Mouse (Mus musculus) intestine, embryonic 16.5 days (tissue): ENCODE results near the gene Wdr77. TPM values are rescaled to one million over a fixed set of nuclear protein-coding genes. Genes with fewer than 3 reads are reported as not detected.
"Not testable (repeated sequence)": the region's sequence is repeated elsewhere in the genome, so short reads cannot be mapped to it uniquely, and the experiment has no call there.

Source experiments
- ATAC-seq: fragments of 200-750 bp; cut with Nextera tagmentation; 2 replicates; pipeline ENCODE4 v1.8.0; 2017; ENCODE audit warnings: moderate TSS enrichment, moderate library complexity
- H3K27ac ChIP-seq: fragments of 300-500 bp; sonication (generic); 2 replicates; pipeline ENCODE4 v1.5.1; 2014; ENCODE audit warnings: mild to moderate bottlenecking, low read length
- H3K27me3 ChIP-seq: fragments of 300-500 bp; sonication (generic); replicated peaks from 2 replicates; pipeline ENCODE4 v1.6.1; 2014; ENCODE audit warnings: low read length, control low read depth, mixed read lengths; ENCODE audit not compliant: control insufficient read depth, insufficient read depth
- H3K36me3 ChIP-seq: fragments of 300-500 bp; sonication (generic); 2 replicates; pipeline ENCODE4 v1.6.1; 2014; ENCODE audit warnings: low read length, control low read depth; ENCODE audit not compliant: control insufficient read depth, insufficient read depth
- H3K4me1 ChIP-seq: fragments of 300-500 bp; sonication (generic); 2 replicates; pipeline ENCODE4 v1.6.1; 2014; ENCODE audit warnings: low read length, control low read depth, mixed read lengths; ENCODE audit not compliant: control insufficient read depth, insufficient read depth
- H3K4me2 ChIP-seq: fragments of 300-500 bp; sonication (generic); 2 replicates; pipeline ENCODE4 v1.6.1; 2014; ENCODE audit warnings: low read depth, low read length, control low read depth
- H3K4me3 ChIP-seq: fragments of 300-500 bp; sonication (generic); 2 replicates; pipeline ENCODE4 v1.5.1; 2014; ENCODE audit warnings: mild to moderate bottlenecking, low read length
- H3K9ac ChIP-seq: fragments of 300-500 bp; sonication (generic); 2 replicates; pipeline ENCODE4 v1.6.1; 2014; ENCODE audit warnings: low read depth, low read length
- H3K9me3 ChIP-seq: fragments of 300-500 bp; sonication (generic); 2 replicates; pipeline ENCODE4 v1.6.1; 2016; ENCODE audit warnings: low read length, control low read depth; ENCODE audit not compliant: control insufficient read depth
- WGBS: fragments of 180-500 bp; shearing (Covaris S2); extraction: QIAGEN DNeasy Blood & Tissue Kit; methylation state at CpG from one replicate; pipeline ENCODE4 v1.1.7; 2014; 5-methylcytosine and 5-hydroxymethylcytosine counted together
- polyA plus RNA-seq: library from polyadenylated mRNA; unstranded; fragments of >200 nt; fragmentation: Nextera tagmentation; extraction: Ambion mirVana; gene quantifications from 2 replicates; pipeline ENCODE4 v1.2.1, GENCODE M21; 2015

The Wdr77 gene
- polyA plus RNA-seq, 1 experiment from 2014 or later, result 118 TPM

DNA sequence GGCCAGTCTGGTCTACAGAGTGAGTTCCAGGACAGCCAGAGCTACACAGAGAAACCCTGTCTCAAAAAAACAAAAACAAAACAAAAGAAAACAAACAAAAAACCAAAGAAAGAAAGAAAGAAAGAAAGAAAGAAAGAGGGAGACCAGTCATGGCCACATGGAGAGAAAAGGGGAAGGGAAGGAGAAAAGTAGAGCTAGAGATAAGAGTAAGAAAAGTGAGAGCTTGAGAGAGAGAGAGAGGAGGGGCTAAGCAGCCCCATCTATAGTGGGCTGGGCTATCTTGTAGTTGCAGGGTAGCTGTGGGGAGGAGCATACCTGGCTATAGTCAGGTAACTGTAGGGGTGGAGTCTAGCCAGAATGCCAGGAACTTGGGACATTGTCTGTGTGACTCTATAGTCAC lies 38.4 kb upstream of the Wdr77 start:
- not testable (repeated sequence) for H3K9me3 ChIP-seq, H3K36me3 ChIP-seq, H3K4me1 ChIP-seq, H3K27ac ChIP-seq, ATAC-seq, H3K27me3 ChIP-seq, H3K4me3 ChIP-seq, H3K9ac ChIP-seq, H3K4me2 ChIP-seq

DNA sequence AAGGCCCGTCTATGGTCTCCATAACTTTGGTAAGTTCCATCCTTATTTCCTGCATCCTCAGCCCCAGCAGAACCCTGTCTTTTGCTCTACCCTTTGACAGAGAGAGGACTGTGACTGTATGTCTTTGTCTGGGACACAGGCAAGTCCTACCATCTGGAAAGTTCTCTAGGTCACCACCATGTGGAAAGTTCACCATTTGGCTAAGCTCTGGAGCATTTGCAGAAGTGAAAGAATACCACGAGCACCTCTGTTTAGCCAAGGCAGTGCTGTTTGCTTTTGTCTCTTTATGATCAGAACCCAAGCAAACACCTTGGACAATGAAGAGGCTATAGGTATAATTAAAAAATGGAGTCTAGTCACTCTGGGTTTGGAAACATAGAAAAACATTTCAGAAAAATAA lies 37.2 kb upstream of the Wdr77 start:
- Histone ChIP-seq H3K4me2 (no peak overlapping the region), H3K9me3 (no peaks in the 10 kb centered on the region), H3K9ac (no peak overlapping the region), H3K27me3 (no peaks in the 10 kb centered on the region), H3K4me1 (no peaks in the 10 kb centered on the region), H3K27ac (no peak overlapping the region), H3K36me3 (no peaks in the 10 kb centered on the region), H3K4me3 (no peak overlapping the region)
- WGBS, result 60% methylated on average over 2 of the region's 2 CpGs
- no peak for ATAC-seq

DNA sequence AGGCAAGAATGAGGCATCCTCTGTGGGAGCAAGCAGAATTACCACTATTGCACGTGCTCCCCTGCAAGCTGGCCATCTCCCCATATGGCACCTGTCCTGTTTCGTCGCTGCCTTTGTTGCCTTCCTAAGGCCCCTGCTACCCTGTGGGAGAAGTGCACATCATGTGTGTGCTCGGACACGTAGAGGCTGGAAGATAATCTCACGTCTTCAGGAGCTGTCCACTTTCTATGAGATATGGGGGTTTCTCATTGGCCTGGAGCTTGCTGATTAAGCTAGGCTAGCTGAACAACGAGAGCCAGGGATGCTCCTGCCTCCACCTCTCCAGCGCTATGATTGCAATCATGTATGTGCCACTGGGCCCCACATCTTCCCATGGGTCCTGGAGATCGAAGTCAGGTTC lies 34.6 kb upstream of the Wdr77 start:
- ATAC-seq, result no peak
- H3K4me2 ChIP-seq, result no peak overlapping the region
- no peak overlapping the region for H3K9ac ChIP-seq
- no peaks in the 10 kb centered on the region for H3K4me1 ChIP-seq
- H3K4me3 ChIP-seq, result no peak overlapping the region
- H3K27ac ChIP-seq, result no peak overlapping the region
- H3K36me3 ChIP-seq, result no peaks in the 10 kb centered on the region
- WGBS, result 81% methylated on average over 9 of the region's 9 CpGs
- H3K9me3 ChIP-seq, result no peaks in the 10 kb centered on the region
- no peaks in the 10 kb centered on the region for H3K27me3 ChIP-seq

DNA sequence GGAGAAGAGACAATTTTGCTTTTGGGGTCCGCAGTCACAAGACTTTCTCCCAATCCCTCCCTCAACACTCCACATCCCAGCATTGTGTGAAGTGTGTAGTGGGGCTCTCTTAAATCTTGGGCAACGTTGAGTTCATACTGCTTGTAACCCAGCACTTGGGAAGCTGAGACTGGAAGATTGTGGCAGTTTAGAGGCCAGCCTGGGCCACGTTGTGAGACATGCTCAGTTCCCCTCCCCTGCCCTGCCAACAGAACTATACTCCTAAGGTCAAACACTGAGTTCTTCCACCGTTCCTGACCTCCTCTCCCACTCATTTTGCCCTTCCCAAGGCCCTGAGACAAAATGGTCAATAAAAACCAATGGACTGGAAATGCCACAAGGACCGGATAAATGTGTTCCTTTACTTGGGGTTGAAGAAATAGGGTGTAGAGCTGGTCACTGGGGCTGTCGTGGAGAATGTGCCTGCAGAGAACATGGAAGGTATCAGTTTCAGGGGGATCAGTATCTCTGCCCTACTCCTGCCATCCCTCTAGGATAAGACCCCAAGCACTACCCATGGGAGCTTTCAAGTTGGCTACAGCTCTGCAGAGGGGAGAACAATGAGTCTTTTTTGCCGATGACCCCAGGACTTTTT lies 31.5 kb upstream of the Wdr77 start:
- Histone ChIP-seq H3K9me3 (no peaks in the 10 kb centered on the region), H3K27ac (no peak overlapping the region), H3K36me3 (no peaks in the 10 kb centered on the region), H3K4me2 (no peak overlapping the region), H3K9ac (no peak overlapping the region), H3K4me3 (no peak overlapping the region), H3K4me1 (no peaks in the 10 kb centered on the region), H3K27me3 (no peaks in the 10 kb centered on the region)
- 81% methylated on average over 7 of the region's 7 CpGs for WGBS
- no peak for ATAC-seq

DNA sequence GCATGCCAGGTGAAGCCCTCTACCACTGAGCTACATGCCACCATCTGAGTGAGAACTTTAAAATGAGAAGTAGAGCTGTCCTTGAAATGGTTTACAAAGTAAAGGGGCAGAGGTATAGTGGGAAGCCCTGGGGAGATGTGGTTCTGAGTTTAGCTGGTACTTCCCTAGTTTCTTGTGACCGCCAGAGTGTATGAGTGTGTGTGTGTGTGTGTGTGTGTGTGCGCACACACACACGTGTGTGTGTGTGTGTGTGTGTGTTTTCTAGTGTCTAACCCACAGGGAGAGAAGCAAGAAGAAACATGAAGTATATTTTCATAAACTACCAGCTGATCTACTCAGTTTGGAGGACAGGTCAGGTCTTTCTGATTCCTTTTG lies 31.0 kb upstream of the Wdr77 start:
- ATAC-seq, result no peak
- H3K9me3 ChIP-seq, result no peaks in the 10 kb centered on the region
- H3K4me1 ChIP-seq, result no peaks in the 10 kb centered on the region
- no peak overlapping the region for H3K9ac ChIP-seq
- H3K27me3 ChIP-seq, result no peaks in the 10 kb centered on the region
- 87% methylated on average over 3 of the region's 3 CpGs for WGBS
- H3K27ac ChIP-seq, result no peak overlapping the region
- no peak overlapping the region for H3K4me3 ChIP-seq
- H3K36me3 ChIP-seq, result no peaks in the 10 kb centered on the region
- H3K4me2 ChIP-seq, result no peak overlapping the region

DNA sequence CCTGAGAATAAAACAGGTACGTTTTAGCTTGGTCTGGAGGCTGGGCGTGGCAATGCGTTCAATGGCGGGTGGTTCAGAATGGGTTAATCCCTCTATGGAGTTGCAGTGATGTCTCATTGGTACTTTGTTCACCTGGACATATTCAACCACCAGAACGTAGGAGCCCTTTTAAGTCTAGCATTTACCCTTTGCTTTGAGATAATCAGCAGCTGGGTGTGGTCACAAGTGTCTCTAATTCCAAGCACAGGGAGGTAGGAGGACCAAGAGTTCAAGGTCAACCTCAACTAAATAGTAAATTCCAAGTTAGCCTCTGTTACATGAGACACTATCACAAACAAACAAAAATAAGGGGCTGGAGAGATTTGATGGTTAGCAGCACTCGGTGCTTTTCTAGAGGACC lies 30.4 kb upstream of the Wdr77 start:
- Histone ChIP-seq H3K4me2 (no peak overlapping the region), H3K4me3 (no peak overlapping the region), H3K27me3 (no peaks in the 10 kb centered on the region), H3K9me3 (no peaks in the 10 kb centered on the region), H3K4me1 (no peaks in the 10 kb centered on the region), H3K9ac (no peak overlapping the region), H3K36me3 (no peaks in the 10 kb centered on the region), H3K27ac (no peak overlapping the region)
- no peak for ATAC-seq
- WGBS, result 85% methylated on average over 6 of the region's 6 CpGs

DNA sequence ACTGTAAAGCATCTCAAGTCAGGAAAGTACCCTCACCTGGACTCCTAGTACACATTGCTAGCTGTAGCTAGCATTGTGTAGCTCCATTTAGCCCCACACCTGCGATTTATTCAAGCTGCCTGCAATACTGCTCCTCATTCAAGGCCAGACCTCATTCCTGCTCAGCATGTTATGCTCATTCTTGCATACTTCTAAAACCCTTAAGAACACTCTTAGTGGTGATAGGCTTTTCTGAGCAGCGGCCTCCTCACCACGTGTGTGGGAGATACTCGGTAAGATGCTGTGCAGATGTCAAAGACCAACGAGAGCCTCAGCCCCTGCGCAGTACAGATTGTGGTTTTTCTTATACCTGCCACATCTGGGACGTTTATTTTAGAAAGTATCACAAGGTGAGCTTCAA lies 29.3 kb upstream of the Wdr77 start:
- Histone ChIP-seq H3K4me3 (no peak overlapping the region), H3K27ac (no peak overlapping the region), H3K9ac (no peak overlapping the region), H3K27me3 (no peaks in the 10 kb centered on the region), H3K4me2 (no peak overlapping the region), H3K9me3 (no peaks in the 10 kb centered on the region), H3K36me3 (no peaks in the 10 kb centered on the region), H3K4me1 (no peaks in the 10 kb centered on the region)
- WGBS, result 80% methylated on average over 7 of the region's 7 CpGs
- ATAC-seq, result no peak

DNA sequence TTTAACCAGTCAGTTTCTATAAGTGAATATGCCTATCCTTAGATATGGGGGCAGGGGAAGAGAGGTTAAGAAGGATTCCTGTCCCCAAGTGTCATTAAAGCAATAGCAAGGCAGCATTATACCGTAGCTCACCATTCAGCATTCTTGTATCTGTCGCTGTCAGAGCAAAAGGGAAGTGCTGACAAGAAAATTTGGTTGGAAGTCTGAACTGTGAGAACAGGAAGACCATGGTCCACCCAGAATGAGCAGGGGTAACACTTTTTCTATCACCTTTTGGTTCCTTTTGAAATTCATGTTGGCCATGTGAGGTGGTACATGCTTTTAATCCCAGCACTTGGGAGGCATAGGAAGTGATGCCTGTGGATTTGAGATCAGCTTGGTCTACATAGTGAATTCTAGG lies 28.1 kb upstream of the Wdr77 start:
- no peak overlapping the region for H3K4me3 ChIP-seq
- no peaks in the 10 kb centered on the region for H3K4me1 ChIP-seq
- no peak overlapping the region for H3K9ac ChIP-seq
- no peak overlapping the region for H3K27ac ChIP-seq
- ATAC-seq, result no peak
- H3K27me3 ChIP-seq, result no peaks in the 10 kb centered on the region
- H3K36me3 ChIP-seq, result no peaks in the 10 kb centered on the region
- no peak overlapping the region for H3K4me2 ChIP-seq
- 72% methylated on average over 2 of the region's 2 CpGs for WGBS
- no peaks in the 10 kb centered on the region for H3K9me3 ChIP-seq

DNA sequence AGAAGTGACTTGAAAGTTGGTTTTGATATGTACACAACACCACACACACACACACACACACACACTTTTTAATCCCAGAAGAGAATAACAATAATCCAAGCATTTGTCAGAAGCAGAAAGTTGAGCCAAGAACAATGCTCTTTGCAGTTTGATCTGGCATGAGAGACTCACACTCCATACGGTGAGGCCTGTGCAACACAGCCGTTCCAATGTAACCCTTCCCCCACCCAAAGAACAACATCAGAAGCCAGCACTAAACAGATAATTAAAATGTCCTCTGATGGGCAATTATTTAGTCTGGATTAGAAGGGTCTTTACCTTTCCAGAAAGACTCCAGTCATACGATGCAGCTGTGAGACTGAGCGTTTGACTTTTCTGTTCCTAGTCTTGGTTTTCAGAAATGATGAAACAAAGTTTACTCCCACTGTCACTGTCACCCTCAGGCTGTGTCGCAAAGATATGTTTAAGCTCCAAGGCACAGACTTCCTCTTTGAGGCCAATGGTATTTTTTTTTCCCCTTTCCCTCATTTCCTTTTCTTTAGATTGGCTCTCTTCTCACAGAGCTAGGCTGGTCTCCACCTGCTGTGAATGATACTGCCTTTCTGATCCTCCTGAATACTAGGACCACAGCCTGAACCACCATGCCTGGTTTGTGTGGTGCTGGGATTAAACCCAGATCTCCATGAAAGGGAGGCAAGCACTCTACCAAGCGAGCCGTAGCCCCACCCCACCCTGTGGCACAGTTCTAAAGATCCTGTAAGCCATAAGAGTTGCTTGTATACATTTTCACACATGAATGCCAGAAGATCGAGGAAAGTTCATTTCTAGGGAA lies 26.7 kb upstream of the Wdr77 start, which contains the start of gene I830077J02Rik:
Gene I830077J02Rik, minus strand, starts transcription at position 425 of the 832 bp plus-strand sequence.
- Histone ChIP-seq H3K4me3 (no peak within 1 kb of the TSS), H3K4me2 (no peak within 1 kb of the TSS), H3K4me1 (no peaks in the 10 kb centered on the region), H3K27me3 (no peaks in the 10 kb centered on the region), H3K36me3 (no peaks in the 10 kb centered on the region), H3K9ac (no peak within 1 kb of the TSS), H3K27ac (no peak within 1 kb of the TSS), H3K9me3 (no peaks in the 10 kb centered on the region)
- no peak for ATAC-seq
- 77% methylated on average over 8 of the region's 8 CpGs for WGBS
